Mouse (Mus musculus): ENCODE results near the gene Fry. TPM values are rescaled to one million over a fixed set of nuclear protein-coding genes. Genes with fewer than 3 reads are reported as not detected.

The Fry gene
- polyA plus RNA-seq, 1 experiment from 2014 or later: 15.2 TPM

GRCm38 (mm10) chr5:150389589-150390377 lies 271.3 kb downstream of the Fry start:
- Histone ChIP-seq H3K27ac (ENCODE audit: low read length) (no peak overlapping the region), H3K9me3 (ENCODE audit: control insufficient read depth, low read depth, low read length) (0 out of 2 replicates have a peak, but pooled peaks cover 2% of the 10 kb centered on the region), H3K4me3 (ENCODE audit: low read depth, low read length) (no peak overlapping the region), H3K4me2 (replicated peaks; ENCODE audit: low read depth, low read length) (no peak overlapping the region), H3K27me3 (ENCODE audit: control insufficient read depth, insufficient read depth, low read length) (no peaks in the 10 kb centered on the region), H3K4me1 (ENCODE audit: control insufficient read depth, insufficient read depth, low read length) (peaks cover 4% of the 10 kb centered on the region; the same call in 1 of the 2 replicates), H3K36me3 (ENCODE audit: control insufficient read depth, insufficient read depth, low read length) (no peaks in the 10 kb centered on the region; the same call in 1 of the 2 replicates), H3K9ac (replicated peaks; ENCODE audit: low read depth, low read length) (no peak overlapping the region)
- WGBS: 40% methylated on average over 10 of the region's 10 CpGs
- no peak for ATAC-seq (ENCODE audit: insufficient number of reproducible peaks, insufficient read depth, low FRiP score, low read depth)

GRCm38 (mm10) chr5:150390422-150390821 lies 272.0 kb downstream of the Fry start:
- WGBS: 39% methylated on average over 7 of the region's 7 CpGs
- no peaks in the 10 kb centered on the region for H3K27me3 ChIP-seq (ENCODE audit: control insufficient read depth, insufficient read depth, low read length)
- H3K4me1 ChIP-seq (ENCODE audit: control insufficient read depth, insufficient read depth, low read length): no peaks in the 10 kb centered on the region
- no peak overlapping the region for H3K27ac ChIP-seq (ENCODE audit: low read length)
- no peaks in the 10 kb centered on the region; the same call in 1 of the 2 replicates for H3K36me3 ChIP-seq (ENCODE audit: control insufficient read depth, insufficient read depth, low read length)
- ATAC-seq (ENCODE audit: insufficient number of reproducible peaks, insufficient read depth, low FRiP score, low read depth): no peak
- no peak overlapping the region for H3K9ac ChIP-seq (replicated peaks; ENCODE audit: low read depth, low read length)
- H3K4me3 ChIP-seq (ENCODE audit: low read depth, low read length): no peak overlapping the region
- 0 out of 2 replicates have a peak, but pooled peaks cover 2% of the 10 kb centered on the region for H3K9me3 ChIP-seq (ENCODE audit: control insufficient read depth, low read depth, low read length)
- H3K4me2 ChIP-seq (replicated peaks; ENCODE audit: low read depth, low read length): no peak overlapping the region

- Histone ChIP-seq H3K4me1 (ENCODE audit: control insufficient read depth, insufficient read depth, low read length) (no peaks in the 10 kb centered on the region), H3K4me2 (replicated peaks; ENCODE audit: low read depth, low read length) (no peak overlapping the region), H3K27me3 (ENCODE audit: control insufficient read depth, insufficient read depth, low read length) (no peaks in the 10 kb centered on the region), H3K9me3 (ENCODE audit: control insufficient read depth, low read depth, low read length) (0 out of 2 replicates have a peak, but pooled peaks cover 2% of the 10 kb centered on the region), H3K9ac (replicated peaks; ENCODE audit: low read depth, low read length) (no peak overlapping the region), H3K4me3 (ENCODE audit: low read depth, low read length) (no peak overlapping the region), H3K27ac (ENCODE audit: low read length) (no peak overlapping the region), H3K36me3 (ENCODE audit: control insufficient read depth, insufficient read depth, low read length) (no peaks in the 10 kb centered on the region)
- ATAC-seq (ENCODE audit: insufficient number of reproducible peaks, insufficient read depth, low FRiP score, low read depth): no peak
- 98% methylated on average over 6 of the region's 6 CpGs for WGBS
Observed at GRCm38 (mm10) chr5:150394645-150395044, 276.2 kb downstream of the Fry start.

GRCm38 (mm10) chr5:150402832-150403447 lies 284.5 kb downstream of the Fry start:
- 35% methylated on average over 13 of the region's 13 CpGs for WGBS
- H3K9ac ChIP-seq (replicated peaks; ENCODE audit: low read depth, low read length): no peak overlapping the region
- H3K4me2 ChIP-seq (replicated peaks; ENCODE audit: low read depth, low read length): no peak overlapping the region
- no peaks in the 10 kb centered on the region for H3K9me3 ChIP-seq (ENCODE audit: control insufficient read depth, low read depth, low read length)
- no peaks in the 10 kb centered on the region for H3K4me1 ChIP-seq (ENCODE audit: control insufficient read depth, insufficient read depth, low read length)
- no peak overlapping the region for H3K27ac ChIP-seq (ENCODE audit: low read length)
- no peaks in the 10 kb centered on the region; the same call in 1 of the 2 replicates for H3K36me3 ChIP-seq (ENCODE audit: control insufficient read depth, insufficient read depth, low read length)
- no peaks in the 10 kb centered on the region for H3K27me3 ChIP-seq (ENCODE audit: control insufficient read depth, insufficient read depth, low read length)
- H3K4me3 ChIP-seq (ENCODE audit: low read depth, low read length): no peak overlapping the region
- ATAC-seq (ENCODE audit: insufficient number of reproducible peaks, insufficient read depth, low FRiP score, low read depth): no peak

- Histone ChIP-seq H3K4me1 (ENCODE audit: control insufficient read depth, insufficient read depth, low read length) (peaks cover 9% of the 10 kb centered on the region), H3K27ac (ENCODE audit: low read length) (no peak overlapping the region), H3K4me3 (ENCODE audit: low read depth, low read length) (no peak overlapping the region), H3K27me3 (ENCODE audit: control insufficient read depth, insufficient read depth, low read length) (no peaks in the 10 kb centered on the region), H3K36me3 (ENCODE audit: control insufficient read depth, insufficient read depth, low read length) (no peaks in the 10 kb centered on the region; the same call in 1 of the 2 replicates), H3K9me3 (ENCODE audit: control insufficient read depth, low read depth, low read length) (no peaks in the 10 kb centered on the region), H3K4me2 (replicated peaks; ENCODE audit: low read depth, low read length) (no peak overlapping the region), H3K9ac (replicated peaks; ENCODE audit: low read depth, low read length) (no peak overlapping the region)
- ATAC-seq (ENCODE audit: insufficient number of reproducible peaks, insufficient read depth, low FRiP score, low read depth): no peak
- WGBS: 80% methylated on average over 8 of the region's 8 CpGs
Observed at GRCm38 (mm10) chr5:150404867-150405266, 286.4 kb downstream of the Fry start.

- H3K4me2 ChIP-seq (replicated peaks; ENCODE audit: low read depth, low read length): no peak overlapping the region
- 60% methylated on average over 8 of the region's 8 CpGs for WGBS
- no peaks in the 10 kb centered on the region for H3K27me3 ChIP-seq (ENCODE audit: control insufficient read depth, insufficient read depth, low read length)
- no peak overlapping the region for H3K9ac ChIP-seq (replicated peaks; ENCODE audit: low read depth, low read length)
- no peak; the same call in 1 of the 2 replicates for ATAC-seq (ENCODE audit: insufficient number of reproducible peaks, insufficient read depth, low FRiP score, low read depth)
- no peaks in the 10 kb centered on the region for H3K9me3 ChIP-seq (ENCODE audit: control insufficient read depth, low read depth, low read length)
- no peak overlapping the region for H3K27ac ChIP-seq (ENCODE audit: low read length)
- H3K4me1 ChIP-seq (ENCODE audit: control insufficient read depth, insufficient read depth, low read length): peaks cover 10% of the 10 kb centered on the region
- H3K36me3 ChIP-seq (ENCODE audit: control insufficient read depth, insufficient read depth, low read length): no peaks in the 10 kb centered on the region
- H3K4me3 ChIP-seq (ENCODE audit: low read depth, low read length): no peak overlapping the region
Observed at GRCm38 (mm10) chr5:150408979-150409378, 290.5 kb downstream of the Fry start.

- H3K27ac ChIP-seq (ENCODE audit: low read length): 0 out of 2 replicates have a peak overlapping the region, but pooled peaks have one; percentile 21
Observed at GRCm38 (mm10) chr5:150409451-150410045, 291.1 kb downstream of the Fry start.

GRCm38 (mm10) chr5:150412750-150413450 lies 294.5 kb downstream of the Fry start:
- Histone ChIP-seq H3K9ac (replicated peaks; ENCODE audit: low read depth, low read length) (no peak overlapping the region), H3K9me3 (ENCODE audit: control insufficient read depth, low read depth, low read length) (peaks cover 8% of the 10 kb centered on the region; the same call in 1 of the 2 replicates)
- WGBS: 70% methylated on average over 12 of the region's 12 CpGs

More at GRCm38 (mm10) chr5:150409451-150410045, 291.1 kb downstream of the Fry start:
- peak; percentile 37; the same call in 1 of the 2 replicates for ATAC-seq (ENCODE audit: insufficient number of reproducible peaks, insufficient read depth, low FRiP score, low read depth)
- H3K36me3 ChIP-seq (ENCODE audit: control insufficient read depth, insufficient read depth, low read length): no peaks in the 10 kb centered on the region
- no peaks in the 10 kb centered on the region for H3K27me3 ChIP-seq (ENCODE audit: control insufficient read depth, insufficient read depth, low read length)
- H3K4me1 ChIP-seq (ENCODE audit: control insufficient read depth, insufficient read depth, low read length): peaks cover 10% of the 10 kb centered on the region
- H3K4me2 ChIP-seq (replicated peaks; ENCODE audit: low read depth, low read length): no peak overlapping the region
- no peak overlapping the region for H3K4me3 ChIP-seq (ENCODE audit: low read depth, low read length)
- no peak overlapping the region for H3K9ac ChIP-seq (replicated peaks; ENCODE audit: low read depth, low read length)
- 24% methylated on average over 15 of the region's 15 CpGs for WGBS
- no peaks in the 10 kb centered on the region for H3K9me3 ChIP-seq (ENCODE audit: control insufficient read depth, low read depth, low read length)

More at GRCm38 (mm10) chr5:150412750-150413450, 294.5 kb downstream of the Fry start:
- no peaks in the 10 kb centered on the region for H3K36me3 ChIP-seq (ENCODE audit: control insufficient read depth, insufficient read depth, low read length)
- peaks cover 10% of the 10 kb centered on the region for H3K4me1 ChIP-seq (ENCODE audit: control insufficient read depth, insufficient read depth, low read length)
- no peak for ATAC-seq (ENCODE audit: insufficient number of reproducible peaks, insufficient read depth, low FRiP score, low read depth)
- H3K27me3 ChIP-seq (ENCODE audit: control insufficient read depth, insufficient read depth, low read length): no peaks in the 10 kb centered on the region
- H3K4me2 ChIP-seq (replicated peaks; ENCODE audit: low read depth, low read length): no peak overlapping the region
- no peak overlapping the region for H3K27ac ChIP-seq (ENCODE audit: low read length)
- no peak overlapping the region for H3K4me3 ChIP-seq (ENCODE audit: low read depth, low read length)

Data from stomach, embryonic 14.5 days (tissue).